Mouse (Mus musculus): ENCODE measurements at regions not wholly inside any gene's neighbourhood (a gene's known extent, or its start where the extent isn't known, plus 50 kb on each side); places are given as distances from the start of the nearest gene placed in this dataset.
A peak's percentile ranks its signal among the peaks of the same experiment; 100 is the strongest.
"Not testable (repeated sequence)": the region's sequence is repeated elsewhere in the genome, so short reads cannot be mapped to it uniquely, and the experiment has no call there.

DNA sequence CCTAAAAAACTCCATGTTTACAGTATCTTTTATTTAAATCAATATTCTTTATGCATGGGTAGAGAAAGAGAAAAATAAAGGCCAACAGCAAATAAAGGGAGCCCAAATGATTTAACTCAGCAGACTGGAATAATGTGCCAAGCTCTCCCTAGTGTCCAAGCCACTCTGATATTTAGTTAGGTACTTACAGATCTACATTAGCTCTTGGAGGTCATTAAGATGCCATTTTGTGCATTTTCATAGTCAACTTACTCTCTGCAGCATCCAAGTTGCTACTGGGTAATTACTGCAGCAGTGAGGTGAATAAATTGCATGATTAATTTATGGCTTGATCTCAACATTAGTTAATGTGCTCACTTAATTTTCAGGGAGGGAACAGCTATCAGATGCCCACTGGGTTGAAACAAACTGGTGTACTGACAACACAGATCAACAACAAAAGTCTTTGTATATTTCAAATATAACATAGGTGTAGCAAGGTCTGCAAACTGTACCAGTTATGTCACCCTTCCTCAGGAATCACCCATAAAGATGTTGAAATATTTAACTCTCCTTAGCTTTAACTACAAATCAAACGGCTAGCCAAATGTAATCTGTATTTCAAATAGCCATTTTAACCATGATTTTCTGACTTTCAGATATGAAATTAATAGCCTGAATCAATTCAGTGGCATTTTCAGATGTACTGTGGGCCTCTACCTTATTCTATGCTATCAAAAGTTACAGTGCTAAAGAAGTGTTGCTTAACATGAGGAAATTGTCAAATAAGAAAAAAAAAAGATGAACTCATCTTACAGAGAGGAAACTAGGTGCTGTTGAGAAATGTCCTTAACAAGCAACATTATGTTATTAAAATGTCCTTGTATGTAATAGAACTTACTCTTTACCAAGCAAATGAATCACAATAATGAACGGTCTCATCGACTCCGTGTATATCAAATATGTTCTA is 163.8 kb upstream of the Hapln1 start:
- no peak for DNase-seq

DNA sequence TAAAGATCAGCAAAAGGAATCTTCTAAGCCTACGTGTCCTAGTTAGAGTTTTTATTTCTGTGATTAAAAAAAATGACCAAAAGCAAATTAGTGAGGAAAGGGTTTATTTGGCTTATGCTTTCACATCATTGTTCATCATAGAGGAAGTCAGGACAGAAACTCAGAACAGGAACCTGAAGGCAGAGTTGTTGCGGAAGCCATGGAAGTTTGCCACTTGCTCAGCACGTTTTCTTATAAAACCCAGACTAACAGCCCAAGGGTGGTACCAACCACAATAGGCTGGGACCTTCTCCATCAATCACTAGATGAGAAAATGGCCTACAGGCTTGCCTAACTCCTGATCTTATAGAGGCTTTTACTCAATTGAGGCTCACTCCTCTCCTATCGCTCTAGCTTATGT is 161.2 kb upstream of the Hapln1 start:
- DNase-seq, result no peak

DNA sequence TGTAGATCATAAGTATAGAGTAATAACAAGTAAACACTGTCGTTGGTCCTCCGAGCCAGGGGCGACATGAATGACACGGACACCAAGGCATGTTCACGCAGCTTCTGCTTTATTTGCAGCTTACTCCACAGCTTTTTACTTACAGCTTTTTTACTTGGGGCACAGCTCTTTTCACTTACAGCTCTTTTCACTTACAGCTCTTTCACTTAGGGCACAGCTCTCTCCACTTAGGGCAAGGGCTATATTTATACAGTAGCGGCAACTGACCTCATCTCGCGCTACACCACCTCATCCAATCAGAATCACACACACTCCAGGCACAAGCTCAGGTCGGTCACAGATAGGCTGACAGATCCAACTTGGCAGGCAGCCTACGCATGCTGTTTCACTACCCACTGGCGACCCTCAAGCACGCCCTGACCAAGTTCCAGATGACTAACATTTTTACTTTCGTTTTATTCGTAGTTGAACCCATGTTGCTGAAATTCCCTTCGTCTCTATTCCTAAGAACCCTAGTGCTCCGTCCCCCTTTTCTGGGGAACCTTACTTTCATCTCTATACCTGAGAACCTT is 155.9 kb upstream of the Hapln1 start:
- DNase-seq, result not testable (repeated sequence)

DNA sequence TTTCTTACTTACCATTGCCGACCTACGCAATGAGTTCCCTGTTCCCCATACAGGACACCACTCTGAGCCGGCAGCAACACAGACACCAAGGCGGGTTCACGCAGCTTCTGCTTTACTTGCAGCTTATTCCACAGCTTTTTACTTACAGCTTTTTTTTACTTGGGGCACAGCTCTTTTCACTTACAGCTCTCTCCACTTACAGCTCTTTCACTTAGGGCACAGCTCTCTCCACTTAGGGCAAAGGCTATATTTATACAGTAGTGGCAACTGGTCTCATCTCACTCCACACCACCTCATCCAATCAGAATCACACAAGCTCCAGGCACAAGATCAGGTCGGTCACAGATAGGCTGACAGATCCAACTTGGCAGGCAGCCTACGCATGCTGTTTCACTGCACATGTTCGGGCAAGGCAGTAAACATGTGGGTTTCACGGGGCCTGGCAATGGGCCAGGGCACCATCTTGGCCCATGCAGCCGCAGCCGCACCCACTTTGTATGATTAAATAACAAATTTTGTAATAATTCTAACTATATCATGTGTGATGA is 154.9 kb upstream of the Hapln1 start:
- no peak for DNase-seq

DNA sequence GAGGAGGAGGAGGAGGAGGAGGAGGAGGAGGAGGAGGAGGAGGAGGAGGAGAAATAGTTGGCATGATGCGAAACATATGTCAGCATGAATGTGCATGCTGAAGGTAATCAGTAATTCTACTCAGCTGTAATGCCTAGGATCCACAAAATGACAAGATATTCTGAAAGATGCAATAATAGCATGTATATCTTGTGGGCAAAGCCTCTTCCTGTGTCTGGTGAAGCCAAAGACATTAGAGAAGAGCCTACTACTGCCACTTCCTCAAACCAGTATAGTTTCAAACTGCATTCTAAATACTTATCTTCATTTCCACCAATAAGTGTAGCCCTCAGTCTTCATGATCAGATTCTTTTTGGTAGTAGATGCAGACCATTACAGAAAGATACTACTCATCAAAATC is 152.2 kb upstream of the Hapln1 start:
- no peak for DNase-seq

DNA sequence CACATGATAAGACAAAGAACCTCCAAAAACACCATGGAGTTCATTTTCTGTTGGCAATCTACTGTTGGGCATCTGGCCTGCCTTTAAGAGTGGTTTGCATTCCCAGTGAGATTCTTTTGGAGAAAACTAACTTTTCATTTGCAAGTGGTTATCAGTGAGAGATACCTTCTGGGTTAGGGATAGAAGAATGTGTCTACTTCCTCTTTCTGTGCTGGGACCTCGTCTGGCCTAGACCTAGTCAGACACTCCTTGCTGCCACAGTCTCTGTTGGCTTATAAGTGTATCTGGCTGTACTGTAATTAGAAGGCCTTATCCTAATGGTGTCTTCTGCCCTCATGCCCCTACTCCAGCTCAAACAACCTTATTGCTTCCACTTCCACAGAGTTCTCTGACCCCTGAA is 150.4 kb upstream of the Hapln1 start:
- DNase-seq, result no peak

DNA sequence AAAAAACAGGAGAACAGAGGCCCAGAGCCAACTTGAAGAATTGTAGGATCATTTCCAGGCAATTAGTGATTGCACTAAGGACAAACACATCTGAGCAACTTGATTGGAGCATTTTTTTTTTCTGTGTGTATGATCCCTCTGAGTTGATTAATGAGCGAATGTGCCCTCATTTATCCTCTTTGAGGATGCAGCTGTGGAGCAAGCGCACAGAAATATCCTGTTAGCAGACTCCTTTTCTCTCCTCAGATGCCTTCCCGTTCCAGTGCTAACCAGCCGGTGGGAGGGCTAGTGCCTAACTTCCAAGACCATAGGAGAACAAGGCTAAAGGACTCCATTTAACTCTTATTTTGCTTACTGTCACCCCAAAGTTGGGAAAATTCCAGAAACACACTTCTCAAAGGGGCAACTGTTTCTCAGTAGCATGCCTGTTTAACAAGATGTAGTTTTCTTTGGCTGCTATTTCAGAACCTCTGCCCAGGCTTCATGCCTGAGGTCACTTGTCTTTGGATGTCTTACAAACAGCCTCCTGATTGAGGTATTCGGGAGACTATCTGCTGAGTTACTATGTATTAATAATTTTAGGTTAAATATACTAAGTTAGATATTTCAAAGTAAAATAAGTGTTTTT is 144.8 kb upstream of the Hapln1 start:
- no peak for DNase-seq

DNA sequence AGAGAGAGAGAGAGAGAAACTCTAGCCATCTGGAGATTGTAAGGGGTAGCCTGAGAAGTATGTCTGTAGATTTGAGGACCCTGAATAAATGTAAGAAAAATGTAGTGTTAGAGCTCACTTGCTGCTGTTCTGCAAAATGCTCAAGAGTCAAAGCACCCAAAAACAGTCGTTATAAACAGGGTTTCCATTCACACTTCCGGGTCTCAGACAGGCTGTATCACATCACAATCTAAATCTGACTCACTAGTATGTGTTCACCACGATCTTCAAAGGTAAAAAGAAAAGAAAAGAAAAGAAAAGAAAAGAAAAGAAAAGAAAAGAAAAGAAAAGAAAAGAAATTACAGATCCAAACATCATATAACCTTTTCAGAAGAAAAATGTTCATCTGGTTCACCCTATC is 143.7 kb upstream of the Hapln1 start:
- DNase-seq, result no peak

DNA sequence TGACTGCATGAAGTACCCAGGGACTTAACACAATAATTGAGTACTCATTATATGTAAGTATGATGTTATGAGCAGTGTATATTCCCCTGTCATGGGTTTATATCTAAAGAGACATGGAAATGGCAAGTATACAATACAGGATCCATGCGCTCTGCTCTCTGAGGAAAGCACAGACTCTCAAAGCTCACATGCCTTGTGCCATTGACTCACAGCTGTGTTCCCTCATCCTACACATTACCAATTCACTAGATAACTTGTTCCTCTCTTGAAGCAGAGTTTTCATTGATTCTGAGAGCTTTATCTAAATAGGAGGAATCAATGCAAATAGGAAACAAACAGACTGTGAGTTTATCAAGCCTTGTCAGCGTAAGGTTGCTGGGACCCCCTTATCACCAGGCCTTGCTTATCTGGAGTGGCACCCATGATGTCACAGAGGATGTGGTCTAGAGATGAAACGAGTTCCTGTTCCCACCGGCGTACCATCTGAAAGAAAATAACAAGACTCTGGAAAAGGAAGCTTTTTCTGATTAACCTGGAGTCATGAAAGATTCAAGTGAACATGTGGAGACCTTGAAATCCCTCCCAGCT is 138.4 kb upstream of the Hapln1 start:
- DNase-seq, result peak; percentile 22

DNA sequence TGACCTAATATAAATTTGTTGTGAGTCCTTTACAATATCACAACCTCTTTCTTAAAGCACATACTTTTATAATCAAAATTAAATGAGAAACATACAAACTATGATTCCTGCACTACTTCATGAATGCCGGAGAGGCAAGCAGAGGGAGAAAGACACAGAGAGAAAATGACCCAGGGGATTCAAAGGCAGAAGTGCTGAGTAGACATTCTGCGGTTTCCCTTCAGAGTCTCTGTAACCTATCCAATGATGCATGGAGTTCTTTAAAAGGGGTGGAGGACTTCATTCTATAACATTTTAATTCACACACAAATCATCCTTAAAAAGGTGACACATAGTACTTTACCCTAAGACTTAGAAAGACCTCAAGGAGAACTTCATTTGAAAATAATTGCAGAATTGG is 129.1 kb upstream of the Hapln1 start:
- DNase-seq, result no peak

DNA sequence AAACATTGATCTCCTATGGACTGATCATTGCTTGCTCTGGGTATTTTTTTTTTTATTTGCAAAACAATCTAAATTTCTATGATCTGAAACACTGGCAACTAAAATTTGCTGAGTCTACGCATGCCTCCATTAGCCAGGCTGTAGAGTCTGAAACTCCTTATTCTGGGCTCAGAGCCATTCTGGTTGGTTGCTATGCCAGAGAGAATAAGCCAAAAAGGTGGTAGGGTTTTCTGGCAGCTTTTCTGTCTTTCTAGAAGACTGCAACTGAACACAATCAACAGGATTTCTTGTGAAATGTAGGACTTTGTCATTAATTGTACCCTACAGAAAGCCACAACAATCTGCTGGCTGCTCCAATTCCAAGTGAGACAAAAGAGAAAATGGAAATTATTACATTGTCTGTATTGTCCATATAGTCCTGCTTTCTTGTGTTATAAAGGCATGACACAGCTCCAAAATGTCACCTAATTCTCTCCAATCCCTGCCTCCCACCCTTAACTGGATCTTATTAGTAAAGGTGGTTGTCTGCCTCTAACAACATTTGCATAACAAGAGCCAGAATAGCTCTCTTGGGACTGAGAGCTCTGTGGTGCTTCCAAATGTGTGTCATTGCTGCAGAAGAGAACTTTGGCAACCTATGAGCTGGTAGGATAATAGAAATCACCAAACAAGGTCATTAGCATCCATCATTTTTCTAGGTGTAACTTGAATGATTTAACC is 126.7 kb upstream of the Hapln1 start:
- no peak for DNase-seq

DNA sequence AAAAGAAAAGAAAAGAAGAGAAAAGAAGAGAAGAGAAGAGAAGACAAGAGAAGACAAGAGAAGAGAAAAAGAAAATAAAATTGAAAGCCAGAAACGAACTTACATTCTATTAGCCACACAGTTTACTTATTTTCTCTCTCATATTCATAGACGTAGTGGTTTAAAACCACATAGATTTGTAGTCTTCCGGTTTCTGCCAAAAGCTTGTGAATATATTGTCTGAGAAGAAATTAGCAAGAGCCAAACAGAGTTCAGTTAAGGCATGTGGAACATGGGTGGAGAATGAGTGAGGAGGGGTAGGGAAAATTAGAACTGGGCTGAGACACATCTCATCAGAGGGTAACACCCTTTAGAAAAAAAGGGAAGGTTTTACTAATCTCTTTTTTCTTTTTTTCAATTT is 120.8 kb upstream of the Hapln1 start:
- DNase-seq, result no peak

DNA sequence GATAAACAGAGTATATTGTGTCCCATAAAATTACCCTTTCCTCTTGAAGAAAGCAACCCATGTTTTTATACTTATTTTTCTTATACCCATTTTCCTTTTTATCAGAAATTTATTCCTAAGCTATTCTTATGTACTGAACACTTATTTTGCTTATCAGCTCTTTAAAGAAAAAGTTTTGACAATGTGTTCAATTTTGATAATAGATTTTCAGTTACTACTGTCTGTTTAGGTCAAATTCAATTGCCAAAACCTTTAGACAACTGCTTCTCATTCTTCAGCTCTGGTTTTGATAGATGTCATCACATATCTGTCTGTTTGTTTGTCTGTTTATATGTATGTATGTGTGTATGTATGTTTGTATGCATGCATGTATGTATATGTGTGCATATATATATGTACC is 117.8 kb upstream of the Hapln1 start:
- no peak for DNase-seq

DNA sequence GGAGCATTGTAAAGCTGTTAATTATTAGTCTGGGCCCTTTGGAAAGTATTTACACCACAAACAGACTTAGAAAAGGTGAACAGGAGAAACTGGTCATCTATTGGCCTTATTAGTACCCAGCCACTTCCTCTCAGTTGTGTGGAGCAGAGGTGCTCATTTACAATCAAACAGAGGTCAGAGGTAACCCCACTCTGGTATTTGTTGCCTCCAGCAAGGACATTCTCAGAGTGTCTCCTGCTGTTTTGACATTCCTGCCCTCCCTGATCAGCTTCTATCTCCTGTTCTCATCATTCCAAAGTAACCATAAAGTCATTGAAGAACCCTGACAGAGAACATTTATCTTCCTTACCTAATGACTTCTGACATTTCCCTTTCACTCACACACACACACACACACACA is 116.1 kb upstream of the Hapln1 start:
- no peak for DNase-seq

DNA sequence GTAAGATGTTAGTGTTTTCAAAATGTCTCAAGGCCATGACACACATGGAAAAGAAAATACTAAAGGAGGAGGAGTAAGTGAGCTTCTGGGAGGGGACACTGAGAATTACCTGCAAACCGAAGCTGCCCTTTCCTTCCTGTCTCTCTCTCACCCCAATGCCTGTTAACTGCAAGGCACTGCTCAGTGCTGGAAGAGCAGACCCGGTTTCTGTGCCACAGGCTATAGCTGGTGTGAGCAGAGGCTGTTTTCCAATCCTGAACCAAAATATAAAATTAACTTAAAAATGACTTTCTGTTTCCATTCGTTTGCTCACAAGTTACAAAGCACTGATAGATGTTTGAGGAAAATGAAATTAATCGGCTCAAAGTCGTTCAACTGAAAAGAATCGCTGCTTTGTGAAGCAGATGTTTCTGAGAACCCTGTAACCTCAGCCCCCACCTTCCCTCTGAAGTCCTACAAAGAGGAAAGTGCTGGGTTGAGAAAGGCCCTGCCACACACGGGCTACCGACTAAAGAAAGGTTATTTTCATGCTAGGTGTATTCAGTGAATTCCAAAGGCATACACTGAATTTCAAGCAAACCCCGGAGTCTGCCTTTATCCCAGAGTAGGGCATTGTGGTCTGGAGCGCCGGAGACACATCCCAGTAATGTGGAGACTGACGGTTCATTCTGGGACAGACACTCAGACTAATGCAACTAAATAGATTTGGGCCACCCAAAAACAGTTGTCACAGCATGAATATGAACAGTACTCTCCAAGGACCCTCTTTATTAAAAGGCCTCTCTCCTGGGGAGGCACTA is 111.1 kb upstream of the Hapln1 start:
- peak; percentile 24 for DNase-seq

DNA sequence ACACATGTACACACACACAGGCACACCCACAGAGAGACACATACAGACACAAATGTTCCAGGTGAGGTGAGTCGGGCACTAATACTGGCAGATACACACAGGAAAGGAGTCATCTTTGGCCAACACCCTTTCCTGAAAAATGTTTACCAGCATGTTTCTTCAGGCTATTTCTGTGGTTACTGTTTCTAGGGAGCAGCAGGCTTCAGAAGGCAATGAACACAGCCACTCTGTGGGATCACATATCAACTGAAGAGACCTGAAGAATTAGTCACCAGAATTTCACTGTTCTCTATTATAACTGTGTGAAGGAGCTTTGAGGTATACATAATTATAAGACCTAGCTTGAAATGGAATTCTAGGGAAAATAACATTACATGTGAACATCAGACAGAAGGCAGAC is 94.7 kb upstream of the Hapln1 start:
- no peak for DNase-seq

DNA sequence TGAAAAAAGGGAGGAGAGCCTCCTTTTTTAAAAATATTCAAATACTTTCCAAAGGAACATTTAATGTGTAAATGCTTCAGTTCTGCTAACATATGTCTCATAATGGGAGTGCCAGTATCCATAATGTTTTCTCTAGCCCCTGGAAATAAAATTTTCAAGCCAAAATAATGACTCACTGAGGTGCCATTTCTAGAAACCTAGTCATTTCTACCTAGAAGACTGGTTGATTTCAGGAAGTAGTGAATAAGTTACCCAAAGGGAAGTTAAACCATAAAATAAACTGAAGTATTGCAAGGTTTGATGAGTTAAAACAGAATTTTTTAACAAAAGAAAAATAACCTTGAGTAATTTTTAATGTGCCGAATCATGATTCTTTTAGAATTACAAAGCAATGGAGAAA is 85.8 kb upstream of the Hapln1 start:
- DNase-seq, result no peak

DNA sequence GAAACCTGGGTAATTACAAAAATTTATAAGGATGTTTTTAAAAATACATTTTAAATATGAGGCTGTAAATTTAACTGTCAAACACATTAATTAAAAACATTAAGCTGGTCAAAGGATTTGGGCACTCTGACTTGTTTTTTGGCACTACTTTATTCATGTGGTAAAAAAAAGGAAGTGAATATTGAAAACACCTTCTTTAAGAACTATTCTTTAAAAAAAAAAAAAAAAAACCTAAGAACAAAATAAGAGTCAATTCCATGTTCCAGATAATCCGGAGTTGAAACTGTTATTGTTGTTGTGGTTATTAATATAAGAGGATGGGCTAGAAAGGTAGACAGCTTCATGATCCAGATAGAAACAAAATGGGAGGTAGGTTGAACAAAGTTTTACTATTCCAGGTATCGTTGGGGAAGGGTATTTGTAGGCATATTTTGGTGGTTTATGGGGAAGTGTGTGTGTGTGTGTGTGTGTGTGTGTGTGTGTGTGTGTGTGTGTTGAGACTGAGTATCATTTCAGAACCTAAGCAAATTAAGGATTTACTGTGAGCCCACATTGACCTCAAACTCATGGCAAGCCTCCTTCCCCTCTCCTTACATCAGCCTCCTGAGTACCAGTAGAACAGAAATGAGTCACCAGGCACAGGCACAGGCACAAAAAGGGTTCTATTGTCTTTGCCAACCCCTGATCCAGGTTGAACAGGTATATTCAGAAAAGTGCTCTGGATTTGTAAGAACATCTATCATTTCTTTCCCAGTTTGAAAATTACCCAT is 85.2 kb upstream of the Hapln1 start:
- DNase-seq, result no peak

DNA sequence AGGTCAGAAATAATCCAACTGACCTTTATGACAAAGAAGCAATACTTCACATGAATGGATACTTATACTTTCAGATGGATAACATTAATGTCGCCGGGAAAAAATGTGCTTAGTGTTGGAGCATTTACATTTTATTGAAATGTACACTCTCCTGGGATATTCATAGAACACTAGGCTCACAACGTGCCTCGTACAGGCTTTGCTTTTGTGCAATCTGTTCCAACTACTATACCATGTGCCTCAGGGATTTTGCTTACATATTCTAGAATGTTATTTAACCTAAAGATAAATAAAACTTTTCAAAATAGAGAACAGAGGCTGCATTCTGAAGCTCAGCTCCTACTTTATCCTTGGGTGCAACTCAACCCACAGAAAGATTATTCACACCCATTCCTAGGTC is 75.8 kb upstream of the Hapln1 start:
- DNase-seq, result no peak
